Mouse (Mus musculus) urinary bladder, postnatal 36 days (tissue): ENCODE measurements around the gene Lhb.
"Not testable (repeated sequence)": the region's sequence is repeated elsewhere in the genome, so short reads cannot be mapped to it uniquely, and the experiment has no call there.

ENCODE experiments used
- DNase-seq, 2 experiments: peaks; one replicate each; pipeline ENCODE4 v3.0.0; 2022; ENCODE audit warnings: low spot score in 2 of 2, mixed read lengths in 1 of 2

Gene Lhb

DNA sequence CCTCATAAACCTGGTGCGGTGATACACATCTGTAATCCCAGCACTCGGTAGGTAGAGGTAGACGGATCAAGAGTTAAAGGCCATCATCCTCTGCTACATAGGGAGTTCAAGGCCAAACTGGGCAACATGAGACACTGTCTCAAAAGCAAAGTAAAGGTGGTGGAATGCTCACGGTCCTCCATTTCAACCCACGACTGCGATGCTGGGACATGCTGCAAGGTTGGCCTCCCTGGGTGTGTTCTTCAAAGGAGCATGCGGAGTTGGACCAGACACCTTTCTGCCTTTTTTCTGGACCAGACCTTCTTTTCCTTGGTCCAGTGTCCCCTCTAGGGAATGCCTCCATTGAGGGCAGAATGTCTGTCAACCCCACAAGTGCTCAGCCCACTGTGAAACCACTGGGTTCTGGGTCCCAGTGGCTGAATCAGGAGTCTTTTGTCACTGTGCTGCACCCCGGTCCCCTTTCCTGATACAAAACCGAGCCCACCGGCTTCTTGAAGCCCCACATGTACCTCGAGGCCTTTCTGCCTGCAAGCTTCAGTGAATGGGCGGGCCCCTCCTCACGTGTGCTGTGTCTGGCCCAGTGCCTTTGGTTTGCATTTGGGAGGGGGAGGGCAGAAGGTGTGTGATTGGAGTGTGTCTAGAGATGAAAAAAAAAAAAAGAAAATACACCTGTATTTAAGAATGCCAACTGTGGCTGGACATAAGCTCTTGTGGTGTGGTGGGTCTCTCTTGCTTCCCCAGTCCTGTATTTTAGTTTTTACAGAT, 35.5 kb downstream of the Lhb start:
- no peak for DNase-seq

- DNase-seq = no peak
These were observed 36.1 kb downstream of the Lhb start for GRCm38 (mm10) chr7:45456721-45457203.

DNA sequence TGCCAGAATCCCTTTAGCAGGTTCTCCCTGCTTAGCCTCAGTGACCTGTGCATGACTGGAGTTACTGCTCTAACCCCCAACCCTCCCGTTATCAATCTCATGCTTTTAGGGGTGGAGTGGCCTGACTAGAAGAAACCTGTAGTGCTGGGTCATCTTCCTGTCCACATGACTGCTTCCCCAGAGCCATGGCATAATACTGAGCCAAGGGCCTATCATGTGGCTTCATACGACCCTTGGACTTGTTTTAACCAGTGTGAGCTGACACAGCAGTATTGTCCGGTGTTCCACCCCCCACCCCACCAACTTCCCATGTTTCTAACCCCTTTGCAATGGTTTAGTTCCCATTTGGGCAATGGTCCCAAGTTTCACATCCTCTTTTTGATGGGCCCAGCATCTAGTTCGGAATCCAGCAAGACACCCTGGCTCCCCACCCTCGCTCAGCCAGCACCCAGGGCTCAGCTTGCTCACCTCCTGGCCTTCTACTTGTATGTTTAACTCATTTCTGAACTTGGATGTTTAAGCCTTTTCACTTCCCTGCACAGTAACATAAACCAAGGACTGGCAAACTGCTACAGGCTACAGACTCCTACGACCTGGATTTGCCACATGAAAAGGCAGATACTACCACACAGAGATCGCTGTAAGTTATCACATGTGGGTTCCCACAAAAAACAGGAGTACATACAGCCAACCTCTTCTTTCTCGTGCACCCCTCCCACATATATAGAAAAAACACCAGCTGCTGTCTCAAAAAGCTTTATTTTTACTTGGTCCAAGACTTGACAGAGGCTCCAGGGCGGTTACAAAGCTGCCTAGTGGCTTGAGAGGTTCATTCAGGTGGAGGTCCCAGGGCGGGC, 36.8 kb downstream of the Lhb start:
- peak in 1 of 2 experiments; percentile 51 for DNase-seq

GRCm38 (mm10) chr7:45458748-45459563, 38.3 kb downstream of the Lhb start:
- peak; percentile 46 to 72 for DNase-seq

GRCm38 (mm10) chr7:45459564-45460140, 39.0 kb downstream of the Lhb start, which contains the start of gene Ftl1:
TSS of gene Ftl1 (minus strand) at chr7:45459884.
- peak; percentile 91 to 97 for DNase-seq

DNA sequence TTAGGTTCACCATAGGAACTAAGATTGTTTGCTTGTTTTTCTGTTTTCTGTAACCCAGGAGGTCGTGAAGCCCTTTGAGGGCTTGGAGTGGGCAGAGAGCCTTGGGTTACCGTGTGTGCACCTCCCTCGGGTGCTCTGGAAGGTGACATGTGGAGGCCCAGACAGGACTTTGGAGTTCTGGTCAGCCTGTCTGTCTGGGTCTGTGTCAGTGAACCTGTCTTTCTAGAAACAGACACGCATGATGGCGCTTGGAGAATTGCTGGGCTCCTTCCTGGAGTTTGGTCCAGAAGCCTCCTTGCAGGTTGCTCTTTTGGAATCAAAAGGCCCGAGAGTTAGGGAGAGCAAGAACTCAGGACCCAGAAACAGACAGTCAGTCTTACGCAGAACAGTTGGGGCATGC, 39.8 kb downstream of the Lhb start:
- no peak for DNase-seq

GRCm38 (mm10) chr7:45460860-45461314, 40.3 kb downstream of the Lhb start:
- DNase-seq = peak; percentile 79 to 82

- no peak for DNase-seq
These were observed 40.7 kb downstream of the Lhb start for GRCm38 (mm10) chr7:45461326-45461725.

GRCm38 (mm10) chr7:45461781-45462180, 41.2 kb downstream of the Lhb start:
- DNase-seq = no peak

DNA sequence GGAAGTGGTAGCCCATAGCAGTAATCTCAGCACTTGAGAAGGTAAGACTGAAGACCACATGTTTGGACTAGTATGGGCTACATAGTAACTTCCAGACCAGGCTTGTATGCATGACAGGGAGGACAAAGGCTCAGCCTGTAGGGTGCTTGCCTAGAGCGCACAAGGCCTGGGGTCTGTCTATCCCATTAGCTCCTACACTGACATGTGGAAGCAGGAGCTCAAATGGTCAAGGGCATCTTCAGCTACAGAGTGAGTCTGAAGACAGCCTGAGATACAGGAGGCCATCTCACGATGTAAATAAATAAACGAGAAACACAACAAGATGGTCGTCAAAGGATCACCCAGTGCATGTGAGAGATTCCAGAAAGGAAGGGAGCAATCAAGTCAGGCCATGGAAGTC, 41.7 kb downstream of the Lhb start:
- DNase-seq = no peak

- not testable (repeated sequence) for DNase-seq
These were observed 42.2 kb downstream of the Lhb start for GRCm38 (mm10) chr7:45462868-45463267.

DNA sequence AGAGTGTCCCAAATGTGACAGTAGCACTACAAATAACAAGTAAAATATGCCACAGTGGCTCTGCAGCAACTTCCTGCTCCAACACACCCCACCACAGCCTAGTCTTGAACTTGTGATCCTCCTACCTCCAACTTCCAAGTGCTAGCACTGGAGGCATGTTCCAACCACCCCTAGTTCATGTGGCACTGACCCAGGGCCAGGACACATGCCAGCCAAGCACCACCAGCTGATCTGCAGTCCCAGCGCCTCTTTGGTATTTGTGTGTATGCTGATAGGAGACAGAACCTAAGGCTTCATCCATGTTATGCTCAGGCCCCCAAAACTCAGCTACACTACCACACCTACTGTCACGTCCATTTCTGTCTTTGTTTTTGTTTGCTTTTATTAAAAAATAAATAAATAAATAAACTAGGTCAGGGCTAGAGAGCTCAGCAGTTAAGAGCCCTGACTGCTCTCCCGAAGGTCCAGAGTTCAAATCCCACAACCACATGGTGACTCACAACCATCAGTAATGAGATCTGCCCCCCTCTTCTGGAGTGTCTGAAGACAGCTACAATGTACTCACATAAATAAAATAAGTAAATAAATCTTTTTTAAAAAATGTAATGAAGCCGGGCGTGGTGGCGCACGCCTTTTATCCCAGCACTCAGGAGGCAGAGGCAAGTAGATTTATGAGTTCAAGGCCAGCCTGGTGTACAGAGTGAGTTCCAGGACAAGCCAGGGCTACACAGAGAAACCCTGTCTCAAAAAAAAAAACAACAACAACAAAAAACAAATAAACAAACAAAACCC, 43.6 kb downstream of the Lhb start:
- DNase-seq = no peak

DNA sequence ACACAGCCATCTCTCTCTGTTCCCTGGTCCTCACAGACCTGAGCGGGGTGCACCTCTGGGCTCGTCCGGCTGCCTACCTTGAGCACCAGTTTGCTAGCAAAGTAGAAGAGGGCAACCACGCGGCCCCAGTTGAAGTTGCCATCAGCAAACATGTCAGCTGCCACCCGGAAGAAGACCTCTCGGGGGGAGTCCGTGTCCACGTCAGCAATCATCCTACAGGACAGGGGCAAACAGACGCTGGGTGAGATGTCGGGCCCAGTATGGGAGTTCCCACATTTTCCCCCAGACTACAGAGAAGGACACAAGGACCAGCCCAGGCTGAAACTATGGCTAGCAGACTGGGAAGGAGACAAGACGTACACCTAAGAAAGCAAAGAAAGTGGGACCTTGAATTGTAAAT, 44.5 kb downstream of the Lhb start:
- no peak for DNase-seq

- DNase-seq = no peak
These were observed 44.9 kb downstream of the Lhb start for GRCm38 (mm10) chr7:45465549-45465948.

DNA sequence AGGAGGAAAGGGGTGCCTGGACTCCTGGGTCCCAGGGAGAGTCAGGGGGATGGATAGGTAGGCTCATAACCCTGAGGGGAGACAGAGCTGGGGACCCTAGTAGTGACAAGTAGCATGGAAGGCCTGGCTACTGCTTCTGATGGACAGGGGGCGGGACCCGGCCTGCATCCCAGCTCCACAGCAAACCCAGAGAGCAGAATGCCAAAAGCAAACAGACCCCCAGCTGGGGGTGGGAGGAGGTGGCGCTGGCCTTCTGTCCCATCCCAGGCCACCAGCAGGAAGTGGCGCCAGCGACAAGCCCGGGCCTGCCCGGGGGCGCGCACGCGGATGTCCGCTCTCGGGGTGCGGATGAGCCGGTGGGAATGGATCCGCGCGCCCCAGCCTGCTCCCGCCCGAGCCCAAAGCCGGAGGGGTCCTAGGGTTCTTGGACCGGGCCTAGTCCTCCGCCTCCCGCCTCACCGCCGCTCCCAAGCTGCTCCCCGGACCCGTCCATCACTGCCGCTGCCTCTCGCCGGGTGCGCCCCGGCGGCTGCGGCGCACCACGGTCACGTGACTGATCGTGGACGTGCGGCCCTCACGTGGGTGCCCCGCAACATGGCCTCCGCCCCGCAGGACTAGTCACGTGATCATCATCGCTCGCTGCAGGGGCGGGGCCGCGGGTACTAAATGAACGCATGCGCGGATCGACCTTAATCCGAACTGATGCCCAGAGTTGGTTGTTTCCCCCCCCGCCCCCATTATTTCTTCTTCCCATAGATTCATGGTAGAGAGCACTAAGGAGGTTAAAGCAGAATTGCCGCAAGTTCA, 45.9 kb downstream of the Lhb start, which contains the start of gene Bax:
TSS of gene Bax (minus strand) at position 616 of the 807 bp plus-strand sequence.
- DNase-seq = peak; percentile 90 to 95

GRCm38 (mm10) chr7:45467090-45467670, 46.6 kb downstream of the Lhb start:
- no peak for DNase-seq

GRCm38 (mm10) chr7:45470869-45471268, 50.2 kb downstream of the Lhb start:
- peak in 1 of 2 experiments; percentile 57 for DNase-seq
